Mouse (Mus musculus): Measurements from ENCODE around the gene Bcl7a.

Gene Bcl7a

GRCm38 (mm10) chr5:123377120-123377955 lies 33.7 kb downstream of the Bcl7a start:
- peak; percentile 63 to 80 for DNase-seq (ENCODE audit: low spot score in 2 of 2)

- no peak for DNase-seq (ENCODE audit: low spot score in 2 of 2)
Observed at GRCm38 (mm10) chr5:123378712-123379111, 35.1 kb downstream of the Bcl7a start.

GRCm38 (mm10) chr5:123379504-123379931 lies 35.9 kb downstream of the Bcl7a start:
- no peak for DNase-seq (ENCODE audit: low spot score in 2 of 2)

- DNase-seq (ENCODE audit: low spot score in 2 of 2) = peak; percentile 38 to 66
Observed at GRCm38 (mm10) chr5:123381968-123382367, 38.3 kb downstream of the Bcl7a start.

GRCm38 (mm10) chr5:123382686-123383085 lies 39.1 kb downstream of the Bcl7a start:
- DNase-seq (ENCODE audit: low spot score in 2 of 2) = no peak

GRCm38 (mm10) chr5:123388452-123388851 lies 44.8 kb downstream of the Bcl7a start:
- no peak for DNase-seq (ENCODE audit: low spot score in 2 of 2)

- no peak for DNase-seq (ENCODE audit: low spot score in 2 of 2)
Observed at GRCm38 (mm10) chr5:123390536-123391441, 47.2 kb downstream of the Bcl7a start.

- DNase-seq (ENCODE audit: low spot score in 2 of 2) = no peak
Observed at GRCm38 (mm10) chr5:123391442-123391809, 47.8 kb downstream of the Bcl7a start.

- DNase-seq (ENCODE audit: low spot score in 2 of 2) = no peak
Observed at GRCm38 (mm10) chr5:123393786-123394302, 50.2 kb downstream of the Bcl7a start.

- DNase-seq (ENCODE audit: low spot score in 2 of 2) = peak; percentile 96 to 97
Observed at GRCm38 (mm10) chr5:123394303-123394956, 50.8 kb downstream of the Bcl7a start, which contains the start of gene Mlxip. Mlxip (plus strand) TSS chr5:123394798.

GRCm38 (mm10) chr5:123394957-123395881 lies 51.6 kb downstream of the Bcl7a start:
- DNase-seq (ENCODE audit: low spot score in 2 of 2) = peak in 1 of 2 experiments; percentile 49

GRCm38 (mm10) chr5:123396901-123397464 lies 53.3 kb downstream of the Bcl7a start:
- DNase-seq (ENCODE audit: low spot score in 2 of 2) = no peak

- peak; percentile 65 to 83 for DNase-seq (ENCODE audit: low spot score in 2 of 2)
Observed at GRCm38 (mm10) chr5:123397786-123398185, 54.2 kb downstream of the Bcl7a start.

- DNase-seq (ENCODE audit: low spot score in 2 of 2) = no peak
Observed at GRCm38 (mm10) chr5:123398856-123399498, 55.3 kb downstream of the Bcl7a start.

- no peak for DNase-seq (ENCODE audit: low spot score in 2 of 2)
Observed at GRCm38 (mm10) chr5:123404480-123404879, 60.8 kb downstream of the Bcl7a start.

GRCm38 (mm10) chr5:123406952-123407351 lies 63.3 kb downstream of the Bcl7a start:
- DNase-seq (ENCODE audit: low spot score in 2 of 2) = no peak

- no peak for DNase-seq (ENCODE audit: low spot score in 2 of 2)
Observed at GRCm38 (mm10) chr5:123408176-123408575, 64.5 kb downstream of the Bcl7a start.

- no peak for DNase-seq (ENCODE audit: low spot score in 2 of 2)
Observed at GRCm38 (mm10) chr5:123412193-123412592, 68.6 kb downstream of the Bcl7a start.

GRCm38 (mm10) chr5:123413866-123414363 lies 70.3 kb downstream of the Bcl7a start:
- DNase-seq (ENCODE audit: low spot score in 2 of 2) = no peak

All from heart, adult 9 months (tissue).